Mouse (Mus musculus) liver, adult 2 months (tissue): ENCODE measurements around the gene Prnd.

Experiments
- CTCF ChIP-seq: fragments of 200-500 bp; IDR thresholded peaks from 2 replicates; pipeline ENCODE4 v1.5.1; 2011; ENCODE audit warnings: low read depth, low read length, control low read depth
- POLR2A ChIP-seq: fragments of 200-500 bp; IDR thresholded peaks from 2 replicates; pipeline ENCODE4 v1.6.1; 2011; ENCODE audit warnings: low read length, control low read depth; ENCODE audit not compliant: insufficient read depth; ENCODE audit errors: extremely low read depth

DNA sequence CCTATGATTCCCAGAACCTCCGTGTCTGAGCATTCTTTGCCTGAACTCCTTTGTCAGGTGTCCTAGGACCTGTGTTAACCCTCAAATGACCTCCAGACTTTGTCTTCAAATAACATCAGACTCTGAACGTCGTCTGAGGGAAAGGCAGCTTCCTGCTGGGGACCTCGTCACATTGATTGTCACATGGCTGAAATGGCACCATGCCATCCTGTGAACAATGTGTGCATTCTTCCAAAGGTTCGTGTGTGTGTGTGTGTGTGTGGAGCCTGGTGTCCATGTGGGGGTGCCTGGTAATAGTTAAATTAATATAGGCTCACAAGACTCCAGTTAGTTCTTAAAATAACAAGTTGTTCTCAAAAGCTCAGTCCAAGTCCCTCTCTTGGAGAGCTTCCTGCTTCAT, 46.7 kb downstream of the Prnd start:
- no peak for TF ChIP-seq POLR2A
- TF ChIP-seq CTCF, result no peak
